Mouse (Mus musculus) olfactory bulb, adult 2 months (tissue): ENCODE measurements around the gene Olfm2.

Source experiments
- CTCF ChIP-seq: fragments of 200-500 bp; IDR thresholded peaks from 2 replicates; pipeline ENCODE4 v1.5.1; 2012; ENCODE audit warnings: low read depth, mild to moderate bottlenecking, low read length, moderate library complexity; ENCODE audit not compliant: insufficient read depth
- POLR2A ChIP-seq: fragments of 200-500 bp; IDR thresholded peaks from 2 replicates; pipeline ENCODE4 v1.6.1; 2012; ENCODE audit warnings: mild to moderate bottlenecking, low read depth, low read length, moderate library complexity; ENCODE audit not compliant: insufficient read depth

GRCm38 (mm10) chr9:20737227-20737626, 8.9 kb downstream of the Olfm2 start:
- TF ChIP-seq CTCF (no peak), POLR2A (no peak)
